Mouse (Mus musculus): ENCODE data around the gene Tbce.

DNA sequence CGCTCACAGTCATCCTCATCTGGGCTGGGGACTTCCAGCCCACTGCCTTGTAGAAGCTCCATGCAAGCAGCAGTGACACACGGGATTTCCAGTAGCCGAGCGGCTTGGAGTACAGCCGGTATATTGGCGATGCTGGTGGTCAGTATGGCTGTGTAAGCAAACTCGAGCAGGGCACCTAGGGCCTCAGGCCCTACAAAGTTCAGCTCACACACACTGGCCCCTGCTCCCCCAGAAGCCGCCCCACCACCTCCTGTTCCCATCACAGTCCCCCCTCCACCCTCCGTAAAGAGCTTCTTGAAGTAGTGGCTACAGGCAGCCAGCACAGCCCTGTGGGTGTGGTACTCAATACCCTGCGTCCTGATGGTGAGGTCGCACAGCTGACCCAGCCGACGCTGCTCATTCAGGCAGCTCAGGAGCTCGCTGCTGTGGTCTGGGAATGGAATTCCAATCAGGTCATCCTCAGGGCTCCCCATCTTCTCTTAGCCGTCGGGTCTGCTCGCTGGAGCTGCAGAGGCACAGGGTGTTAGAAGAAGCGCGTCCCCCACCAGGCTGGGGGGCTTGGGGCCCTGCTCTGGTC lies 74.0 kb downstream of the Tbce start:
- TF ChIP-seq CTCF (IDR thresholded peaks at IDR 0.05; ENCODE audit: low read depth): no peak
- TF ChIP-seq EP300 (IDR thresholded peaks at IDR 0.05; ENCODE audit: low read depth): no peak
